Mouse (Mus musculus): Measurements from ENCODE around the gene Usp35.

The Usp35 gene

GRCm38 (mm10) chr7:97313364-97313995, 18.3 kb downstream of the Usp35 start:
- no peak for DNase-seq

GRCm38 (mm10) chr7:97312856-97313255, 19.0 kb downstream of the Usp35 start:
- DNase-seq, result no peak

- no peak for DNase-seq
These were observed 19.6 kb downstream of the Usp35 start for GRCm38 (mm10) chr7:97312196-97312595.

DNA sequence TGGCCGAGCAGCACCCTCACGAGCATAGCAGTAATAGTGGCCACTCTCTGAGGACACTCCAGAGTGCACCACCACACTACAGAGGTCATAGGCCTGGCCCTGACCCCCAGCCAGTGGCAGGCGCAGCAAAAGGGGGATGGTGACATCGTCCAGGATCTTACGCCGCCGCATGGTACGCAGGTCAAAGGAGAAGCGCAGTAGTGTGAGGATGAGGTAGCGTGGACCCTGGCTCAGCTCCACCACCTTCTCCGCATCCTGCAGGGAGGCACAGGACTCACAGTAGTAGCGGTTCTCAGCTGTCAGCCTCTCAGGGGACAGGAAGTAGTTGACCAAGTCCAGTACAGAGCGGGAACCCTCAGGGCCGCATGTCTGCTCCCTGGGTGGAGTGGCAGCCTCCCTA, 20.2 kb downstream of the Usp35 start:
- no peak for DNase-seq

- DNase-seq, result no peak
These were observed 21.5 kb downstream of the Usp35 start for GRCm38 (mm10) chr7:97310341-97310635.

DNA sequence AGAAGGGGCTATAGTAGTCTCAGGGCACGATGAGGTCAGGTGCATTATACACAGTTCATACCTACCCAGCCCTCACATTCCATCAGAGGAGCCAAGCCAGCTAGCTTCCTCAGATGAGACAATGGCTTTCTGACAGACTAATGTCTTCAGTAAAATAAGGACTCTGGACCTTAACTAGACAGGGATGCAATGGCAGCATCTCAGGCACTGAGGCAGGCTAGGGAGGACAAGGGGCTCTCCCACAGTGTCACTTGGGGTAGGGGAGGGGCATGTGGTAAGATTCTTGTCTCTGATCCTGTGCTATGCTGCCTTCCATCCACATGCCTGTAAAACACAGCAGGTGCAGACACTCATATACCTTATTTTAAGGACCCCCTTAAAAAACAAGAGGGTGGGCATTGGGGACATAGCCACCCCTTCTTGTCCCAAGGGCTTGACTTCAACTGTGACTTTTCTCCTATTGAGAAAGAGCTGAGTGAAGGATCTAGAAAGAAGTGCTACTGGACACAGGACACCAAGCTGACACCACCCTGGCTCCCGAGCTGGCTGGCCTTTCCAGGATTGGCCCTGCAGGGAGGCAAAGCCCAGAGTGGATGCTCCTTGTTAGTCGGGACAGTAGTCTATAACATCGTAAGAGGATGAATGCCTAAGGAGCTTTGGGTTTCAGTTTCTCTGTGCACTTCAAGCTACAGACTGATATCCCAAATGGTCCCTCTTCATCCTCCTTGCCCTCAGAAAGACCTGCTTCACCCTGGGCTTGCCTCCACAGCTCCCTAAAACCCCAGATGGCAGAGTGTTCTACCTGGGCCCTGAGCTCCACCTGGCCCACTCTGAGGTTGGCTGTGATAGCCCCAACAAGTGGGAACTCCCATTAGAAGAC, 22.1 kb downstream of the Usp35 start:
- DNase-seq, result peak; percentile 1

DNA sequence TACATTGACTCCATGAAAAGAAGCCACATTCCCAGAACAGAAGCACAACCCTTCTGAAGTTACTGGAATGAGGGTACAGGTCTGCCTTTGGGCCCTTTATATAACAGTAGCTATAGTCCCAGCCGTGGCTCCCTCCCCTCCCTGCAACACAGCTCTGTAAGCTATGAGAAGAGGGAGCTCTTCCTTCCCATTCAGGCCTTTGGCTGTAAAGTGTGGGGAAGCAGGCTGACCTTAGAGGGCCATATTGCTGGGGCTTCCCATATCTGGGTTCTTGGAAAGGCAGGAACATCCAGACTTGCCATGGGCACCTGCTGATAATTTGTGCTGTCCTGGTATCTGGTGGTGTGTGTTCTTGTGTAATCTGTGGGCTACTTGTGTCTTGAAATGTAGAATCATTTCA, 24.3 kb downstream of the Usp35 start:
- DNase-seq, result no peak

DNA sequence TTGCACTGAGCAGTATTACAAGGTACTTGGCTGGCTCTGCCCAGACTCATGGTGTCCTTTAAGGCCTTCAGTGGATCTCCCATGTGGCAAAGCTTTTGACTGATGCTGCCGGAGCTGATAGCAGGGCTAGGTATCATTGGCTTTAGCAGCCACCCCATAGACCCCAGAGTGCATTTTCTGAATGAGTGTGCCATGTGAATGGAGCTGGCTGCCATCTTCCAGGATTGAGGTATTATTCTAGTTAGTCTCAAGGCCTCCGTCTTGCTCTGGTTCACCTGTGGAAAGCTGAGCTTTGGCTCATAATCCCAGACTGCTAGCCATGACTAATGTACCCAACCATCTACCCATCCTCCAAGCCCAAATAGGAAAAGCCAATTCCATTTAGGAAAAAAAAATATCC, 25.0 kb downstream of the Usp35 start:
- DNase-seq, result peak; percentile 1

GRCm38 (mm10) chr7:97305206-97305605, 26.6 kb downstream of the Usp35 start:
- no peak for DNase-seq

DNA sequence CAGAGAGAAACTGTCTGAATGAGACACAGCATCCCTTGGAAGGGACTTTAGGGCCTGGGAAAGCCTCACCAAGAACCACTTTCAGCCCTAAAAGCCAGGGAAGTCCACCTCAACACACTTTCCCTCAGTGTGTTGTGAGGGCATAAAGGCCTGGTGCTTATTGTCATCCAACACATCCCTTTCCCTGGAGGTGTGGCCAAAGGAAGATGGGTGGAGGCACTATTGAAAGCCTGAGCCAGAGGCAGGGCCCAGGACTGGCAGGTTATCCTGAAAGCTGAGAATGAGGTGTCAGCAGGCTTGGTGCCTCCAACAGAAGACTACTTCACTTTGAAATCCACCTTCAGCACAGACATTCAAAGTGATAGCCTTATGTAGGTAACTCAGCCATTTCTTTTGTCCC, 27.3 kb downstream of the Usp35 start:
- DNase-seq, result no peak

DNA sequence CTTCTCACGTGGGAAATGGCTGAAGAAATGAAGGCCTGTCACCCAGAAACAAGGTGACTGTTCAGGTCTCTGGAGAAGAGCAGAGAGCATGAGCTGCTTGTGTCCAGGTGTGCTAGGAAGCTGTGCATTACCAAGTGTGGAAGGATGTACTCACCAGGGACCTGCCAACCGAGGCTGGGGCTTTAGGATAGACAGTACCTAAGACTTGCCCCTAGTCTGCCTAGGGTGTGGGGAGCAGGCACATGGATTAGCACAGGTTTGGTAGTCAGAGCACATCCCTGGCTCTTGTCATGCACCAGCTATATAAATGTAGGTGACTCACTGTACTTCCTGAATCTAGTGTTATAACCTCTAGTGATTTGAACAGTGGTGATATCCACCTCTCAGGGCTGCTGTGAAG, 28.2 kb downstream of the Usp35 start:
- DNase-seq, result no peak

DNA sequence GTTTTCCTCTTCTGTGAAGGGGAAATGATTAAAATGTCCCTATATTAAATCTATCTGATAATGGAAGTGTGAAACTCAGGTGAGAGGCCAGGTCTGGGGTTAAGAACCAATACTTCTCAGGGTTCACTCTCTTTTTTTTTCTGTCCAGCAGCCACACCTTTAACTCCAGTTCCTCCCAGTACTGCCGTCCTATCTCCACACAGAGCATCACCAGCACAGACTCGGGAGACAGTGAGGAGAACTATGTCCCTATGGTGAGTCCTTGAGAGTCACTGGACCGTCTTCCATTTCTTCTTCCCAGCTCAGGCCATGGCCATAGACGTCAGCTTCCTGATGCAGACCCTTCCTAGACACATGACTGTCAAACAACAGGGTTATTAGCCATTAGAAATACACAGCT, 28.9 kb downstream of the Usp35 start:
- no peak for DNase-seq

DNA sequence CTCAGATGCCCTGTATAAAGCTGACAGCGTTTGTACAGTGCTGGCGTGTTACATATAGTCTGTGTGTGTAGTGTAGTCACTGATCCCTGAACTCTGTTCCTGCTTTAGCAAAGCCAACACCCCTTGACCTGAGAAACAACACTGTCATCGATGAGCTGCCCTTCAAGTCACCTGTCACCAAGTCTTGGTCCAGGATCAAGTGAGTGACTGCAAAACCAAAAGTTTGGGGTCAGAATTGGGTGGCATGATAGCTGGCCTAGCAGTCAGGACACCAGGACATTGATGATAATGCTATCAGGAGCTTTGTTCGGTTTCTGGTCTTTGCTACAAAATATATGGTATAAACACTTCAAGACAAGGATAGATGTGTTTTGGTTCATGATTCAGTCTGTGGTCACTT, 29.6 kb downstream of the Usp35 start:
- DNase-seq, result no peak

- DNase-seq, result no peak
These were observed 30.5 kb downstream of the Usp35 start for GRCm38 (mm10) chr7:97301321-97301720.

GRCm38 (mm10) chr7:97300914-97301313, 30.9 kb downstream of the Usp35 start:
- no peak for DNase-seq

- no peak for DNase-seq
These were observed 32.9 kb downstream of the Usp35 start for GRCm38 (mm10) chr7:97298943-97299342.

- DNase-seq, result no peak
These were observed 33.5 kb downstream of the Usp35 start for GRCm38 (mm10) chr7:97298279-97298678.

DNA sequence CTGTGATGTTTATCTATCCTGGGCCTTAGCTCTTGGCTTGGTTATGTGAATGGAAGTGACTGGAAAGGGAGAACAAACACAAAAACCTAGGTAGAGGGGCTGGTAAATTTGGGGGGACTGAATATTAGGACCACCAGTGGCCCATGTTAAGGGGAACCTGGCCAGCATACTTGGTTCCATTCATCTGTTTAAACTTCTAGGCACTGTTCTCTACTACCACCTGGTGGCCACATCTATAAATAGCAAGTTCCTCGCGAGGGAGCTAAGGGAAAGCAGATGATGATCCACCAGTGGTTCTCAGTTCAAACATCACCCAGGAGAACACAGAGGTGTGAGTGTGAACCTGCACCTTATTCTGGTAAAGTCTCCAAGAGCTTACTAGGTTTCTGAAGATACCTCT, 34.4 kb downstream of the Usp35 start:
- DNase-seq, result peak; percentile 47

DNA sequence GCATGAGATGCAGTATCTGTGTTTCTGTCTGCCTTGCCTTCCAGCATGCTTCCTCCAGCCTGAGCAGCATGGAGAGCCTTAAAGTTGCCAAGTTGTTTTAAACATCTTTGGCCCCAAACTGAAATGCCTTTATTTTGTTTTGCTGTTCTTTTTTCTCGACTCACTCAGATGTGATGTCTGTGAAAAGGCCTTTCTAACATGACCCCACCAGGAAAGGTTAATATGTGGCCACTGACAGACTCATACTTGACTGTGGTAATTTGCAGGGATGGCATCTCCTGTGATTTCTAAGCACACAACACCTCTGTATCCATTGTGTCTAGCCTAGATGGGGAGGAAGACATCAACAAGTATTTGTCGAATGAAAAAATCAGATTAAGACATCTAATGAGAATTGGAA, 34.8 kb downstream of the Usp35 start:
- no peak for DNase-seq

DNA sequence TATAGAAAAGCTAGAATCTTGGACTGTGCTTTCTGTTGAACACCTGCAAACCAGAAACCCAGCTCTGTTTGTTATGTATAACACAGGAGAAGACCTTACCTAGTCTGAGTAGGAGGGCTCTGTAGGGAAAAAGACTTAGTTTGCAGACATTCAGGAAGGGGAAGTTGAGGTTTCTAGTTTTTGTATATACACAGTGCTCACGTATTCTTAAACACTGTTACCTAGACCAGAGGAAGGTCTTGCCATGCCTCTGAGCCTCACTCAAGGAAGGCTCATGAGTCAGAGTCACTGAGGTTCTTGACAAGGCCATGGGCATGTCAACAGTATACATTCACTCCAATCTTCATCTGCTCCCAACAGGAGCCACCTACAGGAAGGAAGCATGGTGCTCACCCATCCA, 60.8 kb downstream of the Usp35 start:
- DNase-seq, result no peak

DNA sequence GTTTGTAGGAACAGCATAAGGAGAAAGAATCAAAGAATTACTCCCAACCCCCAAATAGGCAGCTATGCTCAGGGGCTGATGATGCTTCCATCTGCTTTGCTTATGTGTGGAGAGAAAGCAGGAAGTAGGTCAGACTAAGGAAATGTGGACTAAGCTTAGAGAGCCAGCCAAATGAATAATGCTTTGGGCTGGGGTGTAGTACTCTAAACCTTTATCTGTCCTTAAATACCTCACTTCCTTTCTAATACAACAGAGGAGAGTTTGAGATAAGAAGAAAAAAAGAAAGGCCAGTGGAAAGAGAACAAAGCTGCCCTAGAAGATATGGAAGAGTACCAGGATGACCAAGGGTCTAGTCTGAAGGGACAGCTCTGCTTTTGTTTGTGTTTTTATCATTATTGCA, 61.5 kb downstream of the Usp35 start:
- DNase-seq, result no peak

DNA sequence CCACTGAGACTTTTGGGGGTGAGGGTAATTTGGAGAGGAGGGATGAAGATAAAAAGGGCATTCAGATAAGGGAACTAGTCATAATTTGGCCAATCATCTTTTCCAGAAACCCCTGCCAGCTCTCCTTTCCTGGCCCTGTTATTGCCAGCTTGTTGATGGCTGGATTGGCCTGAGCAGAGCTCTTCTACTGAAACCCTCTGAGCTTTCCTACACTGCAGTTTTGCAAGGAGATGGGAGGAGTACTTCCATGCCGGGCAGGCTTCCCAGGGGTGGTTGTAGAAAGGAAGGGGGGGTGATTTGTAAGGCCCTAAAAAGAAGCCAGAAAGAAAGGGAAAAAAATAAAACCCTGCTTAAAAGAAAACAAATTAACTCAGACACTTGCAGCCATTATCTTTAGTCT, 69.3 kb downstream of the Usp35 start:
- no peak for DNase-seq

All from right cerebral cortex, postnatal 4 days (tissue).